Mouse (Mus musculus) forebrain, embryonic 11.5 days (tissue): Measurements from ENCODE around the gene Rassf1. TPM values are rescaled to one million over a fixed set of nuclear protein-coding genes. Genes with fewer than 3 reads are reported as not detected.

ENCODE experiments used
- ATAC-seq: fragments of 200-750 bp; cut with Nextera tagmentation; replicated peaks from 2 replicates; pipeline ENCODE4 v1.8.0; 2017; ENCODE audit warnings: moderate TSS enrichment; ENCODE audit not compliant: low FRiP score
- DNase-seq: peaks from one replicate; pipeline ENCODE4 v3.0.0-alpha.2; 2017; ENCODE audit warnings: low spot score
- H3K27ac ChIP-seq: fragments of 300-500 bp; sonication (generic); 2 replicates; pipeline ENCODE4 v1.5.1; 2014; ENCODE audit warnings: low read depth, low read length
- H3K27me3 ChIP-seq: fragments of 300-500 bp; sonication (generic); 2 replicates; pipeline ENCODE4 v1.6.1; 2014; ENCODE audit warnings: mild to moderate bottlenecking, low read length, mixed read lengths; ENCODE audit not compliant: control insufficient read depth, insufficient read depth
- H3K36me3 ChIP-seq: fragments of 300-500 bp; sonication (generic); 2 replicates; pipeline ENCODE4 v1.6.1; 2014; ENCODE audit warnings: mild to moderate bottlenecking, low read length, moderate library complexity, mixed read lengths; ENCODE audit not compliant: control insufficient read depth, insufficient read depth
- H3K4me1 ChIP-seq: fragments of 300-500 bp; sonication (generic); replicated peaks from 2 replicates; pipeline ENCODE4 v1.6.1; 2014; ENCODE audit warnings: low read length, mixed read lengths; ENCODE audit not compliant: control insufficient read depth, insufficient read depth
- H3K4me2 ChIP-seq: fragments of 300-500 bp; sonication (generic); 2 replicates; pipeline ENCODE4 v1.6.1; 2014; ENCODE audit warnings: low read depth, mild to moderate bottlenecking, low read length, moderate library complexity, mixed read lengths; ENCODE audit not compliant: severe bottlenecking
- H3K4me3 ChIP-seq: fragments of 300-500 bp; sonication (generic); 2 replicates; pipeline ENCODE4 v1.5.1; 2014; ENCODE audit warnings: low read depth, low read length
- H3K9ac ChIP-seq: fragments of 300-500 bp; sonication (generic); 2 replicates; pipeline ENCODE4 v1.6.1; 2014; ENCODE audit warnings: low read length
- H3K9me3 ChIP-seq: fragments of 300-500 bp; sonication (generic); 2 replicates; pipeline ENCODE4 v1.6.1; 2016; ENCODE audit warnings: low read length, mixed read lengths; ENCODE audit not compliant: control insufficient read depth
- WGBS: fragments of 180-500 bp; shearing (Covaris S2); extraction: QIAGEN DNeasy Blood & Tissue Kit; methylation state at CpG from one replicate; pipeline ENCODE4 v1.1.7; 2014; 5-methylcytosine and 5-hydroxymethylcytosine counted together
- polyA plus RNA-seq: library from polyadenylated mRNA; unstranded; fragments of >200 nt; fragmentation: Nextera tagmentation; extraction: Ambion mirVana; gene quantifications from 2 replicates; pipeline ENCODE4 v1.2.1, GENCODE M21; 2014

Rassf1 gene
- polyA plus RNA-seq = 48.2 and 51.8 TPM in 2 replicates

DNA sequence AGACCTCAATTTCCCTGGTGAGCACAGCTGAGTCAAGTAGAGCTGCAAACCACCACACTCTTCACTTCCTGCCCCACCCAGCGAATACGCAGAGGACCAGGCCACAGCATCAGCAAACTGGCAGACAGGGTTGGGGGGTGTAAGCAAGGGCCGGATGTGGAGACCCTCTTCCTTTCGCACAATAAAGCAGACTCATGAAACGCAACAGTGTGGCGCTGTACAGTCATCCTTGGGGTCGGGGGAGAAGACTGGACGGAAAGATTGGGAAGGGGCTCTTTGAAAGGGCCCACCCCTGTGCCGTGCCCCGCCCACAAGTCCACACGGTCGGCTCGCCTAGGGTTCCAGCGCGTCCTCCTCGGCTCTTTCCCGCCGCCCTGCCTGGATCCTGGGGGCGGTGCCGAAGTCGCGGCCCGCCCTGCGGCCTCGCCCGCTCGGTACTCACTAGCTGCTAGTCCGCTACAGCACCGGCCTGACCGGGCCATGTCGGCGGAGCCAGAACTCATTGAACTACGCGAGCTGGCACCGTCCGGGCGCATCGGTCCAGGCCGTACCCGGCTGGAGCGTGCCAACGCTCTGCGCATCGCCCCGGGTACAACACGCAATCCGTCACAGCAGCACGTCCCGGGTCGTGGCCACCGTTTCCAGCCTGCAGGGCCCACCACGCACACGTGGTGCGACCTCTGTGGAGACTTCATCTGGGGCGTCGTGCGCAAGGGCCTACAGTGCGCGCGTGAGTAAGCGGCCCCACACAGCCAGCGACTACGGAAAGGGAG is at the start of gene Rassf1:
TSS of gene Rassf1 (plus strand) at position 439 of the 773 bp plus-strand sequence.
- peak; percentile 7 for ATAC-seq

DNA sequence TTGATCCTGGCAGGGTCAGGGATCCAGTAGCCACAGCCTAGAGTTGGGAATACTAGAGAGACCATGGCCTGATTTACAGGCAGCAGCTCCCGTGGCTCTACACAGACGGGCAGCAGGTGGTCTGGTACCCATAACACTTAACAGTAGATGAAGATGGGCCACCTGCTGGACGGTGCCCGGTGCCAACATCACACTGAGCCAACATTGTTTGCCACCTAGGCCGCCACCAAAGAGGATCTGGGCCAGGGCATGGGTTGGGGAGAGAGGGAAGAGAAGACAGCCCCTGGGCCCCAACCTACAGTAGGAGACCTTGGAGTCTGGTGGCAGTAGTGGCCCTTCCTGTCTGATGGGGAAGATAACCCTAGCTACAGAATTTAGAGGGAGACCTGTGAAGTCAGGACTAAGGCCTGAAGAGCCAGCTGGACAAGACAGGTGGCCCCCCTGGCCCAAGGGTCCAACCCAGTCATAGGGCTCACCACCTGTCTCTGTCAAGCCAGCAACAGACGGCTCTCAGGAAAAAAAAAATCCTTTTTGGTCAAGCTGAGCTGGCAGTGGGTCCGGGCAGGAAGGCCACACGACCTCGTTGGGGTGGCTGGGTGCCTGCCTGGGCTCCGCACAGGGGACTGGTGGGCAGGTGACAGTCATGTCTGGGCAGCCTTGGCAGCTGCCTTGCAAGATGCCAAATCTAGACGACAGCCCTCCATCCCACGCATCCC is 49.1 kb upstream of the Rassf1 start:
- no peaks in the 10 kb centered on the region for H3K36me3 ChIP-seq
- no peak for DNase-seq
- H3K27me3 ChIP-seq = no peaks in the 10 kb centered on the region
- H3K4me1 ChIP-seq = peaks cover 2% of the 10 kb centered on the region; the same call in 1 of the 2 replicates
- H3K9me3 ChIP-seq = no peaks in the 10 kb centered on the region
- no peak overlapping the region for H3K4me3 ChIP-seq
- H3K27ac ChIP-seq = no peak overlapping the region
- whole genome bisulfite sequencing = 92% methylated on average over 12 of the region's 12 CpGs
- no peak overlapping the region for H3K9ac ChIP-seq
- no peak overlapping the region for H3K4me2 ChIP-seq
- no peak for ATAC-seq

More for the DNA sequence above, at the start of gene Rassf1:
- Histone ChIP-seq H3K4me3 (peak within 1 kb of the TSS; percentile 36), H3K36me3 (no peaks in the 10 kb centered on the region), H3K4me1 (peaks cover 37% of the 10 kb centered on the region), H3K27me3 (peaks cover 14% of the 10 kb centered on the region), H3K9ac (peak within 1 kb of the TSS; percentile 77), H3K27ac (no peak within 1 kb of the TSS), H3K9me3 (no peaks in the 10 kb centered on the region), H3K4me2 (peak within 1 kb of the TSS; percentile 84)
- 1% methylated on average over 63 of the region's 63 CpGs for WGBS
- DNase-seq = peak; percentile 82

DNA sequence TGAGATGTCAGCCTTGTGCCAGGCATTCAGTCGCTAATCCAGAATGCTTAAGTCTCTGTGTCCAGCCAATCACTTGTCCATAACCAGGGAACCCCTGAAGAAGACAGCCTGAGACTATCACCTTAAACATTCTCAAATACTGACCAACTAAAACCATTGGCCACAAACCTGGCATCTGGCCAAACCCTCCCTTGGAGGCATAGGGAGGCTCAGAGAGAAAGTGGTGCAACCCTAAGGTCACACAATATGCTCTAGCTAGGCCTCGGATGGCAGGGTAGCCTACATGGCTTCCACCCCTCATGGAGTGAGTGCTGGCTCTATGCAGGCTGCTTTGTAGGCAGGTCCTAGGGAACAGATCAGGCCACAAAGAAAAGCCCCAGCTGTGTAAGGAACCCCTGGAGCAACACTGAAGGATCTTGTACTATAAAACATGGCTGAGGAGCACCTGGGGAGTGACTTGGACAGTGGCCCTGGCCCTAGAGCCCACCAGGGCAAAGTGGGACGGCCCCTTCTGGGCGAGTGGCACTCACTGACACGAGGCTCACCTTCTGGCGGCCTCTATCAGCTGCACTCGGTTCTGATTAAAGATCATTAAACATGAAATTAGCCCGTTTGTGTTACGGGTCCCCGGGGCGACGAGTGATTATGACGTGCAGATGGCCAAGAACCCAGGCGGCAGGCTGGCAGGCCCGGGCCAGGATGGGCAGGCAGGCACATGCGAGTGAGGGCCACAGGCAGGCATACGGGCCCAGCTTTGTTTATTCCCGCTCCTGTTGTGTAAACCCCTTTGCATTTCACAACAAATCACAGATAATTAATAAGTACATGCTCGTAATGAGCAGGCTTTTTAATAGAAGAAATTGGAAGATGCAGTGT is 46.5 kb upstream of the Rassf1 start:
- H3K4me2 ChIP-seq = no peak overlapping the region
- peaks cover 5% of the 10 kb centered on the region for H3K4me1 ChIP-seq
- no peak overlapping the region for H3K9ac ChIP-seq
- no peaks in the 10 kb centered on the region for H3K36me3 ChIP-seq
- no peak for ATAC-seq
- WGBS = 81% methylated on average over 19 of the region's 19 CpGs
- no peaks in the 10 kb centered on the region for H3K27me3 ChIP-seq
- H3K9me3 ChIP-seq = no peaks in the 10 kb centered on the region
- DNase-seq = no peak
- H3K4me3 ChIP-seq = no peak overlapping the region
- peak overlapping the region; percentile 12; the same call in 1 of the 2 replicates for H3K27ac ChIP-seq

DNA sequence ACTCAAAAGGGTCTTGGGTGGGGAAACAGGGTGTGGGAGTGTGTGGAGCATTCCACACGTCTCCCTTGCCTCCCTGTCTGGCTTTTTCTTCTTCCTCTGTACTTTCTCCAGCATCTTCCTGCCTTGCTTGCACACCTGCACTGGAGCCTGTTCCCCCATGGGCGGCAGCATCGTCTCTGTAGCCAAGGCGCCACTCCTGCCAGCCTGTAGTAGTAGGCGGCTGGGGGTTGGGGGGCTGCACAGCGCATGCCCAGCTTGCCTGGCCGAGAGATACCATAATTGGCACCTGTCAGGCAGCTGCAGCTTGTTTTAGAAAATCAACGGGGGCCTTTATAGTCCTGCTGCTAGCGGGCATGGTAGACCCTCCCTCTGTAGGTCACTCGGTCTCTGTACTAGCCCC is 43.1 kb upstream of the Rassf1 start:
- H3K27ac ChIP-seq = no peak overlapping the region
- DNase-seq = no peak
- H3K4me3 ChIP-seq = no peak overlapping the region
- WGBS = 57% methylated on average over 10 of the region's 10 CpGs
- H3K36me3 ChIP-seq = no peaks in the 10 kb centered on the region
- no peaks in the 10 kb centered on the region; the same call in 1 of the 2 replicates for H3K27me3 ChIP-seq
- no peak overlapping the region for H3K9ac ChIP-seq
- H3K4me2 ChIP-seq = no peak overlapping the region
- no peak for ATAC-seq
- no peaks in the 10 kb centered on the region for H3K9me3 ChIP-seq
- H3K4me1 ChIP-seq = peaks cover 12% of the 10 kb centered on the region

DNA sequence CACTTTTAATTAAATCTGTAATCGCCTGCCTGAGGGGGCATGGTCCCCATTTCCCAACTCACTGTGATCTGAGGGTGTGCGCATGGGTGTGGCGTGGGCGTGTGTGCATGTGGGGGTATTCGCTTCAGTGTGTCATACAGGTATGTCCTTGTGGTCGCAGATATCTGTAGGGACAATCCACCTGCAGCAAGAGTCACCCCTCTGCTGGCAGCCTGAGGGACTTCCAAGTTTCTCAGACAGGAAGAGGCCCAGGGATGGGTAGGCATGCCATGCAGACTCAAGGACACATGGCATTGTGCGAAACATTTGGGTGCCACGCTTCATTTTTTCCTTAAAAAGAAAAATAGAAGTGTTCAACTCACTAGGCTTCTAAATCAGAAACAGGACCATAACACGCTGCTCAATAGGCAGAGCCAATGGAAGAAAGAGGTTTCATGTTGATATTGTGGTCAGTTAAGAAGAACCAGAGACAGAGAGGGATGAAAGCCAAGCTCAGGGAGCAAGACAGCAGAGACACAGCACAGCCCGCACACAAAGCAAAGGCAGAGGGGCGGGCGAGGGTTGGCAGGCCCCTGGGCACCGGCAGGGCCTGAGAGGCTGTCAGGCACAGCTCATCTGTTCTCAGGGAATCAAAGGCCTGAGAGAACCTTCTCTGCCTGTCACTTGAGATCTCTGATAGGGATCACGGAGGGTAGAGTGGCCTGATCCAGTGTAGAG is 40.8 kb upstream of the Rassf1 start:
- H3K27me3 ChIP-seq = no peaks in the 10 kb centered on the region; the same call in 1 of the 2 replicates
- H3K4me2 ChIP-seq = no peak overlapping the region
- no peaks in the 10 kb centered on the region for H3K36me3 ChIP-seq
- no peak for ATAC-seq
- H3K4me1 ChIP-seq = peaks cover 12% of the 10 kb centered on the region
- H3K9ac ChIP-seq = no peak overlapping the region
- no peak overlapping the region for H3K27ac ChIP-seq
- no peak overlapping the region for H3K4me3 ChIP-seq
- no peak for DNase-seq
- WGBS = 90% methylated on average over 14 of the region's 14 CpGs
- no peaks in the 10 kb centered on the region for H3K9me3 ChIP-seq

DNA sequence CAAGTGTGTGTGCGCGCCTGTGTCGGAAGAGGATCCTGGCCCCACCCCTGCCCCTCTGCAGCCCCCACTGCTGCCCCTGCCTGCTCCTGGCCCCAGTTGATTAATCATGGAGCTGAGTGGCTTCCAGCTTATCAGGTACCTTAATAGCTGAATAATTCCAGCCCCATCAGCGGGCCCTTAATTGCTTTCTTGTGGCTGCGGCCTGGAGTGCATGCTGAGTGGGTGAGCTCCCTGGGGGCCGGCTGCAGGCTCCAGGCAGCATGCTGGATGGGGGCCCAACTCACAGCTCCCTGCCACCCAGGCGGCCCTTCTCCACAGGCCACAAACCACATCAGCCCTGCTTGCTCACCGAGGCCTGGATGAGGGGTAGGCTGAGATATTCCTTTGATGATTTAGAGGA is 39.9 kb upstream of the Rassf1 start:
- no peaks in the 10 kb centered on the region for H3K9me3 ChIP-seq
- H3K27me3 ChIP-seq = no peaks in the 10 kb centered on the region; the same call in 1 of the 2 replicates
- H3K9ac ChIP-seq = no peak overlapping the region
- no peaks in the 10 kb centered on the region for H3K36me3 ChIP-seq
- H3K27ac ChIP-seq = peak overlapping the region; percentile 27; the same call in 1 of the 2 replicates
- WGBS = 55% methylated on average over 8 of the region's 8 CpGs
- peaks cover 12% of the 10 kb centered on the region for H3K4me1 ChIP-seq
- ATAC-seq (no peak), DNase-seq (no peak)
- no peak overlapping the region for H3K4me2 ChIP-seq
- no peak overlapping the region for H3K4me3 ChIP-seq

DNA sequence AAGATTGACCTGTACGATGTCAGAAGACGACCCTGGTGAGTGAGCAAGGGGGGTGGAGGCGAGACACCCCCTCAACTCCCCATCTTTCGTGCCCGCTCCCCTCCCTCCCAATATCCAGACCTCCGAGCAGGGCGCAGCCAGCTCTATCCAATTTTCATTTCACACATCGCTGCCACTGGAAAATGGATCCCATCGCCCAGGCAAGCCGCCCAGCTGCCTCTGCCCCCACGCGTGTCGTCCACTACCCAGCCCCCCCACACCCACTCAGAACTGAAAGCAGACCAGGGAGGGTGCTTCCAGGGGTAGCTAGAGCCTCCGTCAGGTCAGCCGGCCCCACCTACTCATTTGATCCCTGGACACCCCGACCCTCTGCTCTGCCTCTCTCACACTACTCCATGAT is 39.0 kb upstream of the Rassf1 start:
- Histone ChIP-seq H3K4me2 (no peak overlapping the region), H3K4me3 (no peak overlapping the region), H3K36me3 (no peaks in the 10 kb centered on the region), H3K27ac (no peak overlapping the region), H3K9ac (no peak overlapping the region), H3K9me3 (no peaks in the 10 kb centered on the region), H3K27me3 (no peaks in the 10 kb centered on the region; the same call in 1 of the 2 replicates), H3K4me1 (peaks cover 10% of the 10 kb centered on the region)
- ATAC-seq (0 out of 2 replicates have a peak, but pooled peaks have one; percentile 4), DNase-seq (no peak)
- WGBS = 67% methylated on average over 16 of the region's 16 CpGs
